Mouse (Mus musculus): ENCODE results near the gene Lrwd1.

- no peak for TF ChIP-seq POLR2A (IDR thresholded peaks at IDR 0.05; ENCODE audit: insufficient read depth, low read depth, low read length)
- no peak for TF ChIP-seq CTCF (IDR thresholded peaks at IDR 0.05; ENCODE audit: insufficient read depth, low read depth, low read length)
These were observed 59.6 kb downstream of the Lrwd1 start for GRCm38 (mm10) chr5:136076284-136076683.
